Mouse (Mus musculus) kidney, embryonic 16.5 days (tissue): ENCODE results near the gene Eepd1. TPM values are rescaled to one million over a fixed set of nuclear protein-coding genes. Genes with fewer than 3 reads are reported as not detected.

ENCODE experiments used
- ATAC-seq: fragments of 200-750 bp; cut with Nextera tagmentation; 2 replicates; pipeline ENCODE4 v1.8.0; 2017; ENCODE audit warnings: moderate TSS enrichment; ENCODE audit not compliant: low FRiP score, low TSS enrichment
- H3K27ac ChIP-seq: fragments of 300-500 bp; sonication (generic); 2 replicates; pipeline ENCODE4 v1.5.1; 2014; ENCODE audit warnings: low read length
- H3K27me3 ChIP-seq: fragments of 300-500 bp; sonication (generic); 2 replicates; pipeline ENCODE4 v1.6.1; 2014; ENCODE audit warnings: low read length, control low read depth, mixed read lengths; ENCODE audit not compliant: insufficient read depth
- H3K36me3 ChIP-seq: fragments of 300-500 bp; sonication (generic); 2 replicates; pipeline ENCODE4 v1.6.1; 2014; ENCODE audit warnings: low read length, control low read depth, mixed read lengths; ENCODE audit not compliant: insufficient read depth
- H3K4me1 ChIP-seq: fragments of 300-500 bp; sonication (generic); 2 replicates; pipeline ENCODE4 v1.6.1; 2014; ENCODE audit warnings: low read length, control low read depth, mixed read lengths; ENCODE audit not compliant: insufficient read depth
- H3K4me2 ChIP-seq: fragments of 300-500 bp; sonication (generic); replicated peaks from 2 replicates; pipeline ENCODE4 v1.6.1; 2014; ENCODE audit warnings: low read depth, low read length
- H3K4me3 ChIP-seq: fragments of 300-500 bp; sonication (generic); 2 replicates; pipeline ENCODE4 v1.5.1; 2014; ENCODE audit warnings: mild to moderate bottlenecking, low read length
- H3K9ac ChIP-seq: fragments of 300-500 bp; sonication (generic); replicated peaks from 2 replicates; pipeline ENCODE4 v1.6.1; 2014; ENCODE audit warnings: low read length
- H3K9me3 ChIP-seq: fragments of 300-500 bp; sonication (generic); 2 replicates; pipeline ENCODE4 v1.6.1; 2016; ENCODE audit warnings: low read length, control low read depth
- WGBS: fragments of 180-500 bp; shearing (Covaris S2); extraction: QIAGEN DNeasy Blood & Tissue Kit; methylation state at CpG from one replicate; pipeline ENCODE4 v1.1.7; 2014; 5-methylcytosine and 5-hydroxymethylcytosine counted together
- polyA plus RNA-seq: library from polyadenylated mRNA; unstranded; fragments of >200 nt; fragmentation: Nextera tagmentation; extraction: Ambion mirVana; gene quantifications from 2 replicates; pipeline ENCODE4 v1.2.1, GENCODE M21; 2015

Eepd1 gene
- polyA plus RNA-seq, 1 experiment from 2014 or later, result 7.8 TPM

GRCm38 (mm10) chr9:25479392-25480020, 1.8 kb upstream of the Eepd1 start:
- H3K9me3 ChIP-seq, result no peaks in the 10 kb centered on the region
- H3K4me2 ChIP-seq, result no peak overlapping the region
- H3K4me1 ChIP-seq, result peaks cover 9% of the 10 kb centered on the region
- ATAC-seq, result no peak
- H3K27ac ChIP-seq, result no peak overlapping the region
- no peaks in the 10 kb centered on the region for H3K36me3 ChIP-seq
- no peak overlapping the region for H3K9ac ChIP-seq
- H3K27me3 ChIP-seq, result 0 out of 2 replicates have a peak, but pooled peaks cover 2% of the 10 kb centered on the region
- WGBS, result 94% methylated on average over 7 of the region's 7 CpGs
- no peak overlapping the region for H3K4me3 ChIP-seq

- Histone ChIP-seq H3K4me2 (peak overlapping the region; percentile 19), H3K9ac (no peak overlapping the region), H3K27ac (no peak overlapping the region), H3K36me3 (no peaks in the 10 kb centered on the region), H3K4me1 (peaks cover 9% of the 10 kb centered on the region), H3K27me3 (0 out of 2 replicates have a peak, but pooled peaks cover 3% of the 10 kb centered on the region), H3K9me3 (no peaks in the 10 kb centered on the region), H3K4me3 (no peak overlapping the region)
- 73% methylated on average over 2 of the region's 2 CpGs for WGBS
- ATAC-seq, result no peak
Observed at GRCm38 (mm10) chr9:25480676-25481075, 671 bp upstream of the Eepd1 start.

GRCm38 (mm10) chr9:25482322-25482998, 1.1 kb downstream of the Eepd1 start:
- peaks cover 22% of the 10 kb centered on the region for H3K4me1 ChIP-seq
- H3K4me2 ChIP-seq, result peak overlapping the region; percentile 82
- peaks cover 9% of the 10 kb centered on the region; the same call in 1 of the 2 replicates for H3K27me3 ChIP-seq
- ATAC-seq, result 0 out of 2 replicates have a peak, but pooled peaks have one; percentile 3
- peak overlapping the region; percentile 27; the same call in 1 of the 2 replicates for H3K9ac ChIP-seq
- no peaks in the 10 kb centered on the region for H3K9me3 ChIP-seq
- 39% methylated on average over 22 of the region's 22 CpGs for WGBS
- H3K27ac ChIP-seq, result no peak overlapping the region
- no peaks in the 10 kb centered on the region for H3K36me3 ChIP-seq
- peak overlapping the region; percentile 62 for H3K4me3 ChIP-seq

GRCm38 (mm10) chr9:25482999-25483347, 1.6 kb downstream of the Eepd1 start:
- H3K9ac ChIP-seq, result no peak overlapping the region
- H3K36me3 ChIP-seq, result no peaks in the 10 kb centered on the region
- no peak overlapping the region for H3K4me2 ChIP-seq
- 88% methylated on average over 9 of the region's 9 CpGs for WGBS
- H3K4me1 ChIP-seq, result peaks cover 27% of the 10 kb centered on the region
- H3K27me3 ChIP-seq, result peaks cover 9% of the 10 kb centered on the region; the same call in 1 of the 2 replicates
- ATAC-seq, result no peak
- no peak overlapping the region for H3K4me3 ChIP-seq
- no peak overlapping the region for H3K27ac ChIP-seq
- no peaks in the 10 kb centered on the region for H3K9me3 ChIP-seq

GRCm38 (mm10) chr9:25483931-25484618, 2.7 kb downstream of the Eepd1 start:
- 81% methylated on average over 9 of the region's 9 CpGs for whole genome bisulfite sequencing
- Histone ChIP-seq H3K9ac (no peak overlapping the region), H3K4me2 (no peak overlapping the region), H3K27me3 (peaks cover 9% of the 10 kb centered on the region; the same call in 1 of the 2 replicates), H3K36me3 (no peaks in the 10 kb centered on the region), H3K9me3 (no peaks in the 10 kb centered on the region), H3K4me1 (peaks cover 31% of the 10 kb centered on the region), H3K4me3 (no peak overlapping the region), H3K27ac (no peak overlapping the region)
- no peak for ATAC-seq

GRCm38 (mm10) chr9:25484619-25484986, 3.3 kb downstream of the Eepd1 start:
- ATAC-seq, result no peak
- Histone ChIP-seq H3K4me1 (peaks cover 31% of the 10 kb centered on the region), H3K4me3 (no peak overlapping the region), H3K27ac (no peak overlapping the region), H3K27me3 (peaks cover 11% of the 10 kb centered on the region; the same call in 1 of the 2 replicates), H3K36me3 (no peaks in the 10 kb centered on the region), H3K4me2 (no peak overlapping the region), H3K9me3 (no peaks in the 10 kb centered on the region), H3K9ac (no peak overlapping the region)
- 76% methylated on average over 3 of the region's 3 CpGs for WGBS

GRCm38 (mm10) chr9:25485006-25485405, 3.7 kb downstream of the Eepd1 start:
- Histone ChIP-seq H3K4me1 (peaks cover 31% of the 10 kb centered on the region), H3K9ac (no peak overlapping the region), H3K36me3 (no peaks in the 10 kb centered on the region), H3K4me3 (no peak overlapping the region), H3K27me3 (peaks cover 11% of the 10 kb centered on the region; the same call in 1 of the 2 replicates), H3K9me3 (no peaks in the 10 kb centered on the region), H3K27ac (no peak overlapping the region), H3K4me2 (no peak overlapping the region)
- 74% methylated on average over 2 of the region's 2 CpGs for WGBS
- ATAC-seq, result no peak

- WGBS, result 88% methylated on average over 7 of the region's 7 CpGs
- no peaks in the 10 kb centered on the region for H3K9me3 ChIP-seq
- H3K36me3 ChIP-seq, result no peaks in the 10 kb centered on the region
- no peak for ATAC-seq
- H3K4me3 ChIP-seq, result no peak overlapping the region
- H3K27me3 ChIP-seq, result peaks cover 12% of the 10 kb centered on the region; the same call in 1 of the 2 replicates
- peaks cover 31% of the 10 kb centered on the region for H3K4me1 ChIP-seq
- H3K4me2 ChIP-seq, result no peak overlapping the region
- H3K9ac ChIP-seq, result no peak overlapping the region
- H3K27ac ChIP-seq, result no peak overlapping the region
Observed at GRCm38 (mm10) chr9:25485406-25485805, 4.1 kb downstream of the Eepd1 start.

GRCm38 (mm10) chr9:25486246-25486807, 5.0 kb downstream of the Eepd1 start:
- H3K4me1 ChIP-seq, result peaks cover 31% of the 10 kb centered on the region
- H3K36me3 ChIP-seq, result no peaks in the 10 kb centered on the region
- no peak overlapping the region for H3K27ac ChIP-seq
- 71% methylated on average over 9 of the region's 9 CpGs for WGBS
- H3K9me3 ChIP-seq, result no peaks in the 10 kb centered on the region
- no peak overlapping the region for H3K9ac ChIP-seq
- H3K4me3 ChIP-seq, result no peak overlapping the region
- H3K4me2 ChIP-seq, result no peak overlapping the region
- peaks cover 12% of the 10 kb centered on the region; the same call in 1 of the 2 replicates for H3K27me3 ChIP-seq
- no peak for ATAC-seq
